Mouse (Mus musculus): Measurements from ENCODE around the gene Ercc2. TPM values are rescaled to one million over a fixed set of nuclear protein-coding genes. Genes with fewer than 3 reads are reported as not detected.

The Ercc2 gene
- total and polyA plus RNA-seq, 2 experiments from 2014 or later = 4.9 to 30.8 TPM

DNA sequence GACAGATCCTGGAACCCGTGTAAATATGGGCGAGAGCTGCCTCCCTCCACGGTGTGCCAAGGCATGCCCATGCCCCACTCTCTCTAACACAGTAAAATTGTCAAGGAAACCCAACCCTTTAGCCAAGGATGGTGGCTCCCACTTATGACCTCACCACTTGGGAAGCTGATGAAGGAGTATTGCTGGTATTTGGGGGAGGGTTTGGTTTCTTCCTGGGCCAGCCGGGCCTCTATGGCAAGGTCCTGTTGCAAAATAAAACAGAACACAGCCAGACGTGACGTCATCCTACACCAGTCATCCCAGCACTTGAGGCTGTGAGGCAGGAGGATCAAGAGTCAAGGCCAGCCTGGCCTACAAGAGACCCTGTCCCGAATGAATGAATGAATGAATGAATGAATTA, 43.2 kb upstream of the Ercc2 start:
- TF ChIP-seq CTCF (IDR thresholded peaks at IDR 0.05; ENCODE audit: low read depth) (no peak), EP300 (IDR thresholded peaks at IDR 0.05; ENCODE audit: low read depth) (no peak)
- H3K27ac ChIP-seq (ENCODE audit: low read depth) = no peak overlapping the region
- ATAC-seq (ENCODE audit: insufficient read depth, low read depth) (no peak), DNase-seq (ENCODE audit: low spot score) (no peak)
- H3K9ac ChIP-seq (replicated peaks; ENCODE audit: low read depth, low read length) = no peak overlapping the region
- H3K9me3 ChIP-seq (replicated peaks; ENCODE audit: control insufficient read depth, low read length) = no peaks in the 10 kb centered on the region
- H3K4me2 ChIP-seq (ENCODE audit: low read depth, low read length) = no peak overlapping the region
- peaks cover 19% of the 10 kb centered on the region; the same call in 1 of the 2 replicates for H3K4me1 ChIP-seq (ENCODE audit: control insufficient read depth, insufficient read depth)
- 49% methylated on average over 7 of the region's 7 CpGs for WGBS
- no peaks in the 10 kb centered on the region for H3K27me3 ChIP-seq (ENCODE audit: control insufficient read depth, insufficient read depth, low read length)
- H3K36me3 ChIP-seq (replicated peaks; ENCODE audit: control insufficient read depth, insufficient read depth, low read length) = no peaks in the 10 kb centered on the region
- no peak overlapping the region for H3K4me3 ChIP-seq (ENCODE audit: low read depth, low read length)

DNA sequence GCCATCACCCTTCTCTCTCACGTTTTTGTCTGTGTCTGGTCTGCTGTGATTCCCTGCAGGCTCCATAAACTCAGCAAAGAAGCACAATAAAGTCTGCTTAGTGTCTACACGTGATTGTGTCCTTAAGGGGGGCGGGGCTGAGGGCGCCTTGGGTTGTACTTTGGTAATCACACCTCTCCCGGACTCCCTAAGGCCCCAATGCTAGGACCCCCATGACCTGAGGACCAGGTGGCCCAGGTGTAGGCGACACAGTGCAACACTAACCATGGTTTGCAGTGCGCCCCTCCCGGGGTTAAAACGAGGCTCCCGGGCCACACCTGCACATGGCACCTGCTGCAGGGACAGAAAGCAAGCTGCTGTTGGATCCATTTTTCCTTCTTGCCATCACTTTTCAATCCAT, 40.6 kb upstream of the Ercc2 start:
- peak overlapping the region; percentile 47 for H3K4me3 ChIP-seq (ENCODE audit: low read depth, low read length)
- peak overlapping the region; percentile 71 for H3K4me2 ChIP-seq (ENCODE audit: low read depth, low read length)
- H3K27me3 ChIP-seq (ENCODE audit: control insufficient read depth, insufficient read depth, low read length) = no peaks in the 10 kb centered on the region
- H3K36me3 ChIP-seq (replicated peaks; ENCODE audit: control insufficient read depth, insufficient read depth, low read length) = no peaks in the 10 kb centered on the region
- no peak for TF ChIP-seq EP300 (IDR thresholded peaks at IDR 0.05; ENCODE audit: low read depth)
- no peak for TF ChIP-seq CTCF (IDR thresholded peaks at IDR 0.05; ENCODE audit: low read depth)
- no peak for DNase-seq (ENCODE audit: low spot score)
- peak overlapping the region; percentile 85 for H3K27ac ChIP-seq (ENCODE audit: low read depth)
- H3K9me3 ChIP-seq (replicated peaks; ENCODE audit: control insufficient read depth, low read length) = no peaks in the 10 kb centered on the region
- no peak for ATAC-seq (ENCODE audit: insufficient read depth, low read depth)
- H3K4me1 ChIP-seq (ENCODE audit: control insufficient read depth, insufficient read depth) = peaks cover 19% of the 10 kb centered on the region
- WGBS = 10% methylated on average over 10 of the region's 10 CpGs
- no peak overlapping the region for H3K9ac ChIP-seq (replicated peaks; ENCODE audit: low read depth, low read length)

DNA sequence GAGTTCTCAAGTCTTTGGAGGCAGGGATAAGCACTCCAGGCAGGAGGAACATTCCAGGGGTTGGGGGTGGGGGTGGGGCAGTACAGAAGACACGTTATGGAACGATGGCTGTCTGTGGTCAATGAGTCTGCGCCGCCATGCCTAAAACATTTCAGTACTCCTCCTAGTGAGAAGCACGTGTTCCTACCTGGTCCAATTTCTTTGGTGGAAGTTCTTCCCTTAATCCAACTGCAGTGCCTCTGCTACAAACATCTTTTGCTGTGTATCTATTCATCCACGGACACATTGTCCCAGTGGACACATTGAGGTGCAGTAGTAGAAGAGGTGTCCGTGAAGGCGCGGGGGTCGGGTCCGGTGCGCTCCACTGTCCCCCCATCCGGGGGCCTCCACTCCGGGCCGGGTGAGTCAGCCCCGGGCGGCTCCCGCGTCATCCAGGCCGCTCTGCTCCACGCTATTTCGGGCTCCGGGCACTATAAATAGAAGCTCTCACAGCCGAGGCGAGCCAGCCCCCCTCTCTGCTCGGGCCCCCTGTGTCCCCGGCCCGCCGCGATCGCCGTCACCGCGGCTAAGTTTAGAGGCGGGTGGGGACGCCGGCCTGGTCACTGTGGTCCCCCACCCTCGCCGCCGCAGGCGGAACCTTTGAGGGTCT, 39.9 kb upstream of the Ercc2 start:
- DNase-seq (ENCODE audit: low spot score) = peak; percentile 87
- 2% methylated on average over 41 of the region's 41 CpGs for WGBS
- peaks cover 19% of the 10 kb centered on the region for H3K4me1 ChIP-seq (ENCODE audit: control insufficient read depth, insufficient read depth)
- no peak for TF ChIP-seq CTCF (IDR thresholded peaks at IDR 0.05; ENCODE audit: low read depth)
- 0 out of 2 replicates have a peak, but pooled peaks have one; percentile 54 for TF ChIP-seq EP300 (IDR thresholded peaks at IDR 0.05; ENCODE audit: low read depth)
- H3K27ac ChIP-seq (ENCODE audit: low read depth) = peak overlapping the region; percentile 85
- no peaks in the 10 kb centered on the region for H3K27me3 ChIP-seq (ENCODE audit: control insufficient read depth, insufficient read depth, low read length)
- peak overlapping the region; percentile 15; the same call in 1 of the 2 replicates for H3K9ac ChIP-seq (replicated peaks; ENCODE audit: low read depth, low read length)
- peak overlapping the region; percentile 47 for H3K4me3 ChIP-seq (ENCODE audit: low read depth, low read length)
- peak overlapping the region; percentile 71 for H3K4me2 ChIP-seq (ENCODE audit: low read depth, low read length)
- H3K9me3 ChIP-seq (replicated peaks; ENCODE audit: control insufficient read depth, low read length) = no peaks in the 10 kb centered on the region
- no peaks in the 10 kb centered on the region for H3K36me3 ChIP-seq (replicated peaks; ENCODE audit: control insufficient read depth, insufficient read depth, low read length)
- peak; percentile 83 for ATAC-seq (ENCODE audit: insufficient read depth, low read depth)

DNA sequence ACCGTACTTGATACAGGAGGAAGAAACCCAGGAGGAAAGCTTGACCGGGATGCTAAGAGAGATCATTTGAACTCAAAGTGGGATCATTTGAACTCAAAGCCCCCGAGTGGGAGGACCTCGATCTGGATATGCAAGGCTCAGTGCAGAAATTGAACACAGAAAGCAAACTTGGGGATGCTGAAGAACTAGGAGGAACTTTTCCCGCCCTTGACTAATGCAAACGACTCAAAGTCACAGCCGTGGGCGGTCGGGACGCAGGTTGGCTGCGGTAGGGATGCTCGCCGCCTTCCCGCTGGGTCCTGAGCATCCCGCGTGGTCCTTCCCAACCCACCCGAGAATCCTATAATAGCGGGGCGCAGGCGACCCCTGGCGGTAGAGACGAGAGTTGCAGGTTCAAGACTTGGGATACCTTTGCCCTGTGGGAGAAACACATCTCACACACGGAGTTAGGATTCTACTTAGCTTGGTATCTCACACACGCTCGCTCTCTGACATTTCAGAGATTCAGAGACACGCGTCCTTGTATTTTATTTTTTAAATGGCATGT, 39.3 kb upstream of the Ercc2 start:
- Histone ChIP-seq H3K4me2 (ENCODE audit: low read depth, low read length) (peak overlapping the region; percentile 71), H3K9me3 (replicated peaks; ENCODE audit: control insufficient read depth, low read length) (no peaks in the 10 kb centered on the region), H3K9ac (replicated peaks; ENCODE audit: low read depth, low read length) (peak overlapping the region; percentile 15; the same call in 1 of the 2 replicates), H3K36me3 (replicated peaks; ENCODE audit: control insufficient read depth, insufficient read depth, low read length) (no peaks in the 10 kb centered on the region), H3K4me1 (ENCODE audit: control insufficient read depth, insufficient read depth) (peaks cover 19% of the 10 kb centered on the region), H3K27ac (ENCODE audit: low read depth) (peak overlapping the region; percentile 85), H3K27me3 (ENCODE audit: control insufficient read depth, insufficient read depth, low read length) (no peaks in the 10 kb centered on the region), H3K4me3 (ENCODE audit: low read depth, low read length) (peak overlapping the region; percentile 47)
- peak; percentile 98 for TF ChIP-seq CTCF (IDR thresholded peaks at IDR 0.05; ENCODE audit: low read depth)
- TF ChIP-seq EP300 (IDR thresholded peaks at IDR 0.05; ENCODE audit: low read depth) = no peak
- DNase-seq (ENCODE audit: low spot score) = peak; percentile 84
- ATAC-seq (ENCODE audit: insufficient read depth, low read depth) = peak; percentile 54
- 1% methylated on average over 27 of the region's 27 CpGs for WGBS

GRCm38 (mm10) chr7:19343210-19343808, 38.5 kb upstream of the Ercc2 start:
- Histone ChIP-seq H3K27me3 (ENCODE audit: control insufficient read depth, insufficient read depth, low read length) (no peaks in the 10 kb centered on the region), H3K9me3 (replicated peaks; ENCODE audit: control insufficient read depth, low read length) (no peaks in the 10 kb centered on the region), H3K27ac (ENCODE audit: low read depth) (no peak overlapping the region; the same call in 1 of the 2 replicates), H3K9ac (replicated peaks; ENCODE audit: low read depth, low read length) (no peak overlapping the region), H3K4me1 (ENCODE audit: control insufficient read depth, insufficient read depth) (peaks cover 19% of the 10 kb centered on the region), H3K36me3 (replicated peaks; ENCODE audit: control insufficient read depth, insufficient read depth, low read length) (peaks cover 1% of the 10 kb centered on the region; the same call in 1 of the 2 replicates), H3K4me3 (ENCODE audit: low read depth, low read length) (no peak overlapping the region), H3K4me2 (ENCODE audit: low read depth, low read length) (peak overlapping the region; percentile 4; the same call in 1 of the 2 replicates)
- peak; percentile 78 for DNase-seq (ENCODE audit: low spot score)
- WGBS = under 1% methylated on average over 11 of the region's 11 CpGs
- no peak for ATAC-seq (ENCODE audit: insufficient read depth, low read depth)
- TF ChIP-seq EP300 (IDR thresholded peaks at IDR 0.05; ENCODE audit: low read depth) (no peak), CTCF (IDR thresholded peaks at IDR 0.05; ENCODE audit: low read depth) (peak; percentile 93)
